In the genomic region with DNA sequence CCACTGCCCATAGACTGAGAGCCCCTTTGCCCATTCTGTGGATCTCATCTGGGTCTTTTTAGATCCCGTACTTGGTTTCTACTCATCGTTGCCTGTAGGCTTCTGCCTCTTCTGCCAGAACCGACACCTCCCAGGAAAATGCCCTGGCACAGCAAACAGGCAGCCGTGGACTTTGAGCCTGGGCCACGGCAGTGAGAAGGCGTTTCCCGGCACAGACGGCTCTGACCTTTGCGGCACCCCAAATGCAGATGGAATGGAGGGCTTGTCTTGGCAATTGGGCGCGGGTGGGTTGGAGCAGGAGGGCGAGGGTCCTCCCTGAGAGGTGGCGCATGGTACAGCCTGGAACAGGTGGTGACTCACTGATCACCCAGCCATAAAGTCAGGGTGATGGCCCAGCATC, we compare ENCODE assay signal across 29 mouse cellular contexts. TPM values are rescaled to one million over a fixed set of nuclear protein-coding genes. Genes with fewer than 3 reads are reported as not detected.
DNase-seq lines count a peak whose midpoint lies in the region; ATAC-seq and TF ChIP-seq lines count a peak whose summit lies in the region.
"Had no signal": no experiment of that assay in that cellular context is flagged by ENCODE, and none has a peak within 500 bp of the region (broad histone marks: within the 10 kb centered on the region; RNA-seq: fewer than 3 reads in every experiment).

No protein-coding gene starts in this region.

- H3K27ac ChIP-seq in heart, embryonic 10.5 days, result peak overlapping the region; percentile 97
- H3K27ac ChIP-seq in kidney, embryonic 16.5 days (ENCODE audit: low read length), result no peak overlapping the region
- peak overlapping the region; percentile 51; the same call in 1 of the 2 replicates for H3K27ac ChIP-seq in intestine, embryonic 14.5 days (ENCODE audit: low read depth)
- no peak overlapping the region for H3K27ac ChIP-seq in gastrocnemius, adult 2 months
- H3K27ac ChIP-seq: embryonic facial prominence, embryonic 12.5 days; forebrain, embryonic 13.5 days; hindbrain, embryonic 14.5 days; kidney, postnatal 0 days; limb, embryonic 12.5 days; liver, embryonic 15.5 days; midbrain, embryonic 15.5 days had no signal

- H3K36me3 ChIP-seq in heart, embryonic 10.5 days, result no peaks in the 10 kb centered on the region
- no peaks in the 10 kb centered on the region for H3K36me3 ChIP-seq in kidney, embryonic 16.5 days (ENCODE audit: insufficient read depth, low read length)
- H3K36me3 ChIP-seq in intestine, embryonic 14.5 days (ENCODE audit: control insufficient read depth, insufficient read depth, low read length), result no peaks in the 10 kb centered on the region
- H3K36me3 ChIP-seq: embryonic facial prominence, embryonic 12.5 days; limb, embryonic 12.5 days; liver, embryonic 15.5 days; midbrain, embryonic 15.5 days had no signal

- peak overlapping the region; percentile 51 for H3K4me3 ChIP-seq in heart, embryonic 10.5 days
- no peak overlapping the region for H3K4me3 ChIP-seq in kidney, embryonic 16.5 days (ENCODE audit: low read length)
- H3K4me3 ChIP-seq in intestine, embryonic 14.5 days (ENCODE audit: low read depth, low read length), result no peak overlapping the region
- no peak overlapping the region for H3K4me3 ChIP-seq in gastrocnemius, adult 2 months
- H3K4me3 ChIP-seq: embryonic facial prominence, embryonic 12.5 days; erythroblast, embryonic 14.5 days; forebrain, embryonic 13.5 days; limb, embryonic 12.5 days; liver, embryonic 15.5 days; megakaryocyte, embryonic 14.5 days; midbrain, embryonic 15.5 days; myocyte had no signal

- no peak for DNase-seq in heart, embryonic 10.5 days (ENCODE audit: low spot score)
- DNase-seq in heart, postnatal 14 days, result no peak
- DNase-seq in kidney, adult 11 months, result peak; percentile 47
- peak; percentile 64 for DNase-seq in intestine, embryonic 14.5 days (ENCODE audit: low spot score)
- DNase-seq in kidney, postnatal 25 days, result peak; percentile 59 to 74
- DNase-seq in gastrocnemius, adult 2 months, result no peak
- DNase-seq in thymus, postnatal 4 days, result no peak
- DNase-seq: adrenal gland, postnatal 10 days; cerebellum, adult 9-10 months; gastrocnemius, postnatal 14 days; lung, postnatal 10 days had no signal

- intact Hi-C loops in heart, postnatal 14 days (cut with DNase I), result no loop called here
- intact Hi-C loops in gastrocnemius, adult 2 months (cut with DNase I), result no loop called here

- no peak overlapping the region for H3K4me2 ChIP-seq in kidney, embryonic 16.5 days (replicated peaks; ENCODE audit: low read depth, low read length)
- 0 out of 2 replicates have a peak overlapping the region, but pooled peaks have one; percentile 14 for H3K4me2 ChIP-seq in intestine, embryonic 14.5 days (ENCODE audit: low read length)
- H3K4me2 ChIP-seq: embryonic facial prominence, embryonic 12.5 days; forebrain, embryonic 13.5 days; hindbrain, embryonic 14.5 days; limb, embryonic 12.5 days; liver, embryonic 15.5 days; midbrain, embryonic 15.5 days had no signal

- ATAC-seq in kidney, embryonic 16.5 days (ENCODE audit: low FRiP score, low TSS enrichment), result no peak
- ATAC-seq in intestine, embryonic 14.5 days (replicated peaks; ENCODE audit: low FRiP score, low TSS enrichment, low read depth), result 0 out of 2 replicates have a peak, but pooled peaks have one; percentile 14
- ATAC-seq: activated CD4-positive, CD25-positive, alpha-beta regulatory T cell, adult 4 months; forebrain, embryonic 13.5 days; midbrain, embryonic 15.5 days had no signal

- TF ChIP-seq CTCF in gastrocnemius, adult 2 months (IDR thresholded peaks at IDR 0.05), result no peak

- peaks cover 91% of the 10 kb centered on the region for H3K4me1 ChIP-seq in heart, embryonic 10.5 days
- peaks cover 3% of the 10 kb centered on the region for H3K4me1 ChIP-seq in kidney, embryonic 16.5 days (ENCODE audit: insufficient read depth, low read length)
- peaks cover 32% of the 10 kb centered on the region for H3K4me1 ChIP-seq in intestine, embryonic 14.5 days (replicated peaks; ENCODE audit: control insufficient read depth, insufficient read depth, low read length)
- H3K4me1 ChIP-seq: forebrain, embryonic 13.5 days had no signal

- H3K9ac ChIP-seq in kidney, embryonic 16.5 days (replicated peaks; ENCODE audit: low read length), result no peak overlapping the region
- H3K9ac ChIP-seq in intestine, embryonic 14.5 days (ENCODE audit: low read length), result no peak overlapping the region
- H3K9ac ChIP-seq: embryonic facial prominence, embryonic 12.5 days; forebrain, embryonic 13.5 days; hindbrain, embryonic 14.5 days; limb, embryonic 12.5 days; liver, embryonic 15.5 days; midbrain, embryonic 15.5 days had no signal

- WGBS in heart, embryonic 10.5 days, result 72% methylated on average over 13 of the region's 13 CpGs
- WGBS in kidney, embryonic 16.5 days, result 68% methylated on average over 13 of the region's 13 CpGs
- 71% methylated on average over 13 of the region's 13 CpGs for WGBS in intestine, embryonic 14.5 days

- H3K27me3 ChIP-seq in heart, embryonic 10.5 days (ENCODE audit: insufficient read depth, poor library complexity, severe bottlenecking), result no peaks in the 10 kb centered on the region
- H3K27me3 ChIP-seq in kidney, embryonic 16.5 days (ENCODE audit: insufficient read depth, low read length), result peaks cover 7% of the 10 kb centered on the region; the same call in 1 of the 2 replicates
- 0 out of 2 replicates have a peak, but pooled peaks cover 2% of the 10 kb centered on the region for H3K27me3 ChIP-seq in intestine, embryonic 14.5 days (replicated peaks; ENCODE audit: control insufficient read depth, insufficient read depth, low read length)

- no peaks in the 10 kb centered on the region for H3K9me3 ChIP-seq in heart, embryonic 10.5 days
- no peaks in the 10 kb centered on the region for H3K9me3 ChIP-seq in kidney, embryonic 16.5 days (ENCODE audit: low read length)
- H3K9me3 ChIP-seq in intestine, embryonic 14.5 days (ENCODE audit: control insufficient read depth, low read length), result no peaks in the 10 kb centered on the region
- H3K9me3 ChIP-seq: embryonic facial prominence, embryonic 12.5 days; forebrain, embryonic 13.5 days; limb, embryonic 12.5 days; liver, embryonic 15.5 days; megakaryocyte, embryonic 14.5 days; midbrain, embryonic 15.5 days had no signal

RNA-seq across cellular contexts. Expression of a gene that starts 8.6 kb away (rescaled TPM):
- 34.7 and 41.3 TPM in 2 replicates for polyA plus RNA-seq in heart, embryonic 10.5 days (2016; fragmentation: Nextera tagmentation; extraction: Ambion mirVana)
- 1 to 10 TPM; 1.0 to 1.2 TPM for total RNA-seq in heart, postnatal 14 days (2021)
- 3.9 and 4.6 TPM in 2 replicates for polyA plus RNA-seq in kidney, embryonic 16.5 days (2015; fragmentation: Nextera tagmentation; extraction: Ambion mirVana)
- polyA plus RNA-seq in intestine, embryonic 14.5 days (2014; fragmentation: Nextera tagmentation; extraction: Ambion mirVana), result 7.9 and 8.1 TPM in 2 replicates
- total RNA-seq in gastrocnemius, adult 2 months (2021), result not detected
- total RNA-seq: gastrocnemius, postnatal 14 days; layer of hippocampus, postnatal 14 days had no signal
- polyA plus RNA-seq: activated CD4-positive, CD25-positive, alpha-beta regulatory T cell, adult 4 months; cortical plate, adult 2 months; erythroblast, embryonic 14.5 days; forebrain, embryonic 13.5 days; frontal cortex, adult 2 months; midbrain, embryonic 15.5 days; myocyte; neural tube, embryonic 14.5 days; thymus, postnatal 0 days had no signal

RNA-seq across cellular contexts. Expression of a gene that starts 53.4 kb away (rescaled TPM):
- 0.16 and 0.68 TPM in 2 replicates for polyA plus RNA-seq in heart, embryonic 10.5 days (2016; fragmentation: Nextera tagmentation; extraction: Ambion mirVana)
- not detected for total RNA-seq in heart, postnatal 14 days (2021)
- 1.5 and 1.6 TPM in 2 replicates for polyA plus RNA-seq in kidney, embryonic 16.5 days (2015; fragmentation: Nextera tagmentation; extraction: Ambion mirVana)
- 2.5 and 2.7 TPM in 2 replicates for polyA plus RNA-seq in intestine, embryonic 14.5 days (2014; fragmentation: Nextera tagmentation; extraction: Ambion mirVana)
- total RNA-seq in gastrocnemius, adult 2 months (2021), result not detected
- total RNA-seq: adrenal gland, postnatal 10 days; gastrocnemius, postnatal 14 days; heart, adult 8-10 months; layer of hippocampus, postnatal 14 days had no signal
- polyA plus RNA-seq: activated CD4-positive, CD25-positive, alpha-beta regulatory T cell, adult 4 months; cortical plate, adult 2 months; erythroblast, embryonic 14.5 days; forebrain, embryonic 13.5 days; hindbrain, embryonic 14.5 days; liver, embryonic 15.5 days; midbrain, embryonic 15.5 days; myocyte; neural tube, embryonic 14.5 days had no signal

Comparison
In these comparisons a context has a peak if more than half of its experiments do, and no peak if none do; other contexts are left out.
1. DNase-seq: peak in kidney, adult 11 months (single experiment), intestine, embryonic 14.5 days (single experiment) and kidney, postnatal 25 days (2 of 2); none in heart, embryonic 10.5 days (single experiment), heart, postnatal 14 days (0 of 2), gastrocnemius, adult 2 months (single experiment) and thymus, postnatal 4 days (single experiment).
2. H3K27ac ChIP-seq: peak in heart, embryonic 10.5 days (single experiment) and intestine, embryonic 14.5 days (single experiment); none in kidney, embryonic 16.5 days (single experiment) and gastrocnemius, adult 2 months (single experiment).